Mouse (Mus musculus): ENCODE data around the gene Gm2a.

The Gm2a gene

DNA sequence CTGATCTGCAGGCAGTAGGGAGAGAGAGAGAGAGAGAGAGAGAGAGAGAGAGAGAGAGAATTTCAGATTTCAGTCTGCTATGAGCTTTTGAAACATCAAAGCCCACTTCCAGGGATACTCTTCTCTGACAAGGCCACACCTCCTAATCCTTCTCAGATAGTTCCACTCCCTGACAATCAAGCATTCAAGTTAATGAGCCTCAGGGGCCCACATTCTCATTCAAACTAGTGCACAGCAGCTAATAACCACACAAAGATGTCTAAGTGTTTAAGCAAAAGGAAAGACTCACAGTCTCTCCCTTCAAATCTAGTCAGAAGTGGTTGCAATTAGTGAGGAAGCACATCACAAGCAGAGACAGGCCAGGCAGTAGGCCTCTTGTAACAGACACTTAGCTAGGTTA lies 22.4 kb downstream of the Gm2a start:
- in situ Hi-C loops (cut with MboI; ENCODE audit: low pct_unique_long_range_greater_than_20kb in 1 of 2, low sequenced_read_pairs in 2 of 2, unreplicated experiment in 1 of 2) = no loop called here

DNA sequence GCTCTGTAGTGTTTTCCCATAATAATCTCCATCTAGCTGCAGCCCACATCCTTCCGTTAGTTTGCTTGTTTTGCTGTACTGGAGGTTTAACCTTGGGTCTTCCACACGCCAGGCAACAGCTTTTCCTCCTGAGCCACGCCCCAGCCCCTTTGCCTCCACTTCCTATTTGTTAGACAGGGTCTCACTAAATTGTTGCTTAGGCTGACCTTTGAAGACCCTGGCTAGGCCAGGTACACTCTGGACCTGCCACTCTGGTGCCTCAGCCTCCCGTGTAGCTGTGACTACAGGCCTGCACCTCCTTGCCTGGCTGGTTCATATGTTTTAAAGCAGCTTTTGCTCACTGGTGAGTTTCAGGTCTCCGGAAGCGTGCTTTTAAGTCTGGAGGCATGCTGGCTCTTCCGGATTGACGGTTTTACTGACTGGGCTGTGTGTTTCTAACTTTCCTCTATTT lies 22.9 kb downstream of the Gm2a start:
- in situ Hi-C loops (cut with MboI; ENCODE audit: low pct_unique_long_range_greater_than_20kb in 1 of 2, low sequenced_read_pairs in 2 of 2, unreplicated experiment in 1 of 2) = no loop called here

DNA sequence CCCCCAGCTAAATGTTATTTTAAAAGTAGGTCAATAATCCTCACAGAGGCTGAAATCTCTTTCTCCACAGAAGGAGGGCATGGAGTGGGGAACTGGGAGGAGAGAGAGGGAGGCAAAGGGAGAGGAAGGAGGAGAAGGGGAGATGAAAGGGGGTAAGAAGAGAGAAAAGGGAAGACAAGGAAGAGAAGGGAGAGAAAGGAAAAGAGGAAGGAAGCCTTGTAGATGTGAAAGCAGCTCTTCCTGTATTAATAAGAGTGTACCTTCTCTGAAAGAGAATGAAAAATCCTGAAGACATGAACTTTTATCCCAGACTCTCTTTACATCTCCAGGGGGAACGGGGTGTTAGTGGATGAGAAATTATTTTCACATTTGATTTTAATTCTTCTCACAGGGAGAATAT lies 23.5 kb downstream of the Gm2a start:
- in situ Hi-C loops (cut with MboI; ENCODE audit: low pct_unique_long_range_greater_than_20kb in 1 of 2, low sequenced_read_pairs in 2 of 2, unreplicated experiment in 1 of 2) = no loop called here

GRCm38 (mm10) chr11:55126663-55127062 lies 28.7 kb downstream of the Gm2a start:
- in situ Hi-C loops (cut with MboI; ENCODE audit: low pct_unique_long_range_greater_than_20kb in 1 of 2, low sequenced_read_pairs in 2 of 2, unreplicated experiment in 1 of 2) = no loop called here

GRCm38 (mm10) chr11:55127937-55128336 lies 30.0 kb downstream of the Gm2a start:
- in situ Hi-C loops (cut with MboI; ENCODE audit: low pct_unique_long_range_greater_than_20kb in 1 of 2, low sequenced_read_pairs in 2 of 2, unreplicated experiment in 1 of 2) = no loop called here

- in situ Hi-C loops (cut with MboI; ENCODE audit: low pct_unique_long_range_greater_than_20kb in 1 of 2, low sequenced_read_pairs in 2 of 2, unreplicated experiment in 1 of 2) = no loop called here
Measured at GRCm38 (mm10) chr11:55128411-55128810, 30.5 kb downstream of the Gm2a start.

GRCm38 (mm10) chr11:55131077-55131742 lies 33.3 kb downstream of the Gm2a start:
- in situ Hi-C loops (cut with MboI; ENCODE audit: low pct_unique_long_range_greater_than_20kb in 1 of 2, low sequenced_read_pairs in 2 of 2, unreplicated experiment in 1 of 2) = no loop called here

- in situ Hi-C loops (cut with MboI; ENCODE audit: low pct_unique_long_range_greater_than_20kb in 1 of 2, low sequenced_read_pairs in 2 of 2, unreplicated experiment in 1 of 2) = no loop called here
Measured at GRCm38 (mm10) chr11:55131946-55132345, 34.0 kb downstream of the Gm2a start.

DNA sequence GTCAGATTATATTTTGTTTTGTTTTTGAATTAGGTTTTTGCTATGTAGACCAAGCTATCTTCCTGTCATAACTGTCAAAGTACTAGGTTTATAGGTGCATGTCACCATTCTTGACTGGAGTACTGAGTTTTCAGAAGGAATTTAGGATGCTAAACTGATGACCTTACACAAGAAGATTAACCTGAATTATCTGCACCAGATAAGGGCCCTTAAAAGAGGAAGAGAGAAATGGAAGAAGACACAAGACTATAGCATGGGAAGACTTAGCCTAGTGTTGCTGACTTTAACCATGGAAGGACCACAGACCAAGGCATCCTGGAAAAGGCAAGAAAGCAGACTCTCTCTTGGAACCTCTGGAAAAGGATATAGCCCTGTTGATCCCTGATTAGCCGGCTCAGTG lies 35.3 kb downstream of the Gm2a start:
- in situ Hi-C loops (cut with MboI; ENCODE audit: low pct_unique_long_range_greater_than_20kb in 1 of 2, low sequenced_read_pairs in 2 of 2, unreplicated experiment in 1 of 2) = no loop called here

- in situ Hi-C loops (cut with MboI; ENCODE audit: low pct_unique_long_range_greater_than_20kb in 1 of 2, low sequenced_read_pairs in 2 of 2, unreplicated experiment in 1 of 2) = no loop called here
Measured at GRCm38 (mm10) chr11:55134407-55134806, 36.5 kb downstream of the Gm2a start.

DNA sequence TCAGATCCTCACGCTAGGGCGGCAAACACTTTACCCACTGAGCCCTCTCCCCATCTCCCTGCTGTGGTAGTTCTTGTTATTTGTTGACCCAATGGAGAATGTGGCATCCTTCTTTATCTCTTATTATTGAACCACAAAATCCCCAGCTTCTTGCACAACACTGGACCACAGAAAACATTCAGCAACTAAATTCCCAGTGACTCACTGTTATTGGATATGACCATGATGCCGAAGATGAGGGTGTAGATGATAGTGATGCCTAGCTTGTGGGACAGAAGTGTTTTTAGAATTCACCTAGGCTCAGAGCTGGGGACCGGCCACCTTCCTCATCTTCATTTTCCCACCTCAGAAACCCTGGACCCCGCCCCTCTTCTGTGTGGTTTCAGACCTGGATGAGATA lies 37.0 kb downstream of the Gm2a start:
- in situ Hi-C loops (cut with MboI; ENCODE audit: low pct_unique_long_range_greater_than_20kb in 1 of 2, low sequenced_read_pairs in 2 of 2, unreplicated experiment in 1 of 2) = no loop called here

DNA sequence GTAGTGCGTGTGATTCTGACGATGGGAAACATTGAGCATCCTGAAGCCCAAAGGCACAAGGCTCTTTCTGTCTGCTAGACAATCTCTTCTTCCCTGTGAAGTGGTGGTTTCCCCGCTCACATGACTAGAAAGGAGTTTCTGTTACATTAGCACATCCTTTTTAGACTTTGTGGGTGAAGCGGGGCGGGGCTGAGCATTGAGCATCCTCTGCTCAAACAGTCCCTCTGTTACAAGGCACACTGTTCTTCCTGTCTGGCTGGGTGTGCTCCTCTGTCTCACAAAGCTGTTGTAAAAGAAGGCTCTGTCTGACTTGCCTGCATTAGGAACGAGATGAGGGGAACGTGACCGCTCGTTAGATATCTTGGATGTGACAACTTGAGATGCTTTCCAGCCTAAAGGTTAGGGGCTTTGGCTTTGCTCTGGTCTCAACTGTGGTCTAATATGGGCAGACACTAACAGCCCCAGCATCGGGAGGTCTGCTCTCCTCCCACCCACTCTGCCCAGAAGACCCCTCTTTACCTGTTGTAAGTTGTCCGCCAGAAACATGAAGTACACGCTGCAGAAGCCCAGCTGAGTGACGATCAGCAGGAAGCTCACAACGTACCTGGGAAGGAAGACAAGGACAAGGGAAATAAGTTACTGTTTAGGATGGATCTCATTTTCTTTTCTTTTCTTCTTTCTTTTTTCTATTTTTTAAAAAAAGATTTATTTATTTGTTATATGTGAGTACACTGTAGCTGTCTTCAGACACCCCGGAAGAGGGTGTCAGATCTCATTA lies 39.0 kb downstream of the Gm2a start:
- in situ Hi-C loops (cut with MboI; ENCODE audit: low pct_unique_long_range_greater_than_20kb in 1 of 2, low sequenced_read_pairs in 2 of 2, unreplicated experiment in 1 of 2) = no loop called here

DNA sequence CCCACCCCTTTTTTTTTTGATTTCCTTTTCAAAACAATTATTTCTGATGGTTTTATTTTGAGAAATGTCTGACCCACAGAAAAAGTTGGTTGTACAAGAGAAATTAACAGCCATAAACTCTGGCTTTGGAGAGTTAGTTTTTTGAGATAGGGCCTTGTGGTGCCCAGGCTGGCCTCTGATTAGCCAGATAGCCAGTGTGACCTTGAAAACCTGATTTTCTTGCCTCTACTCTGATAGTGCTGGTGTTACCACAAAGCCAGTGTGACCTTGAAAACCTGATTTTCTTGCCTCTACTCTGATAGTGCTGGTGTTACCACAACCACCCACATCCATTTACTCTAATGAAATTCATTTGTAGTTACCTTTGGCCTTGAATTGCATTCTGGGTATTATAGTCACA lies 39.7 kb downstream of the Gm2a start:
- in situ Hi-C loops (cut with MboI; ENCODE audit: low pct_unique_long_range_greater_than_20kb in 1 of 2, low sequenced_read_pairs in 2 of 2, unreplicated experiment in 1 of 2) = no loop called here

DNA sequence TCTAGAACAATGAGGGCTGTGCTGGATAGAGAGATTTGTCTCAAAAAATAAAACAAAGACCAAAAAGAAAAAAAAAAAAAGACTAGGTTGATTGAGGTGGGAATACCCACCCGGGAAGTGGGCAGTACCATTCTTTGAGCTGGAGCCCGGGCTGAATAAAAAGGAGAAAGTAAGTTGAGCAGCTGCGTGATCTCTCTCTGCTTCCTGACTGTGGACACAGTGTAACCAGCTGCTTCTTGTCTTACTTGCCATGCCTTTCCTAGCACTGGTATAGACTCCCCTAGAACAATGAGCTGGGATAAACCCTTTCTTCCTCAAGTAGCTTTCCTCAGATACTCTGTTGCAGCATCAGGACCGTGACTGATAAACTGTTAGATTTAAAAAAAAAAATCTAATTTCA lies 43.6 kb downstream of the Gm2a start:
- in situ Hi-C loops (cut with MboI; ENCODE audit: low pct_unique_long_range_greater_than_20kb in 1 of 2, low sequenced_read_pairs in 2 of 2, unreplicated experiment in 1 of 2) = no loop called here

- in situ Hi-C loops (cut with MboI; ENCODE audit: low pct_unique_long_range_greater_than_20kb in 1 of 2, low sequenced_read_pairs in 2 of 2, unreplicated experiment in 1 of 2) = no loop called here
Measured at GRCm38 (mm10) chr11:55144011-55144410, 46.1 kb downstream of the Gm2a start.

DNA sequence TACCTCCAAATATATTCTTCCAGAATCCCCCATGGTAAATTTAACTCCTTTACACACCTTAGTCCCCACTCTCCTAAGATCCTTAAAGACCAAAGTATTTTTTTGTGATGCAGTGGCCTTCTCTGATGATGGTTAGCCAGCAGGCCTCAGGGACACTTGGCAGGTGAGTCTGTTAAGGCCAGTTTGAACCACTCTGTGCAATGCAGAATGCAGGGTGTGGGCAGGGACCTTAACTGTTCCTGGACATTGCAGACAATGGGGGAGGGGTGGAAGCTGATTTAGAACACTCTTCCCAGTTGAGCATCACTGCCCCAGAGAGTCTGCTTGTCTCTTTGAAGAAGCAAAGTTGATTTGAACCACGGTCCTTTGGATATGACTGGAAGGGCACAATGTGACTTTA lies 48.9 kb downstream of the Gm2a start:
- in situ Hi-C loops (cut with MboI; ENCODE audit: low pct_unique_long_range_greater_than_20kb in 1 of 2, low sequenced_read_pairs in 2 of 2, unreplicated experiment in 1 of 2) = no loop called here

DNA sequence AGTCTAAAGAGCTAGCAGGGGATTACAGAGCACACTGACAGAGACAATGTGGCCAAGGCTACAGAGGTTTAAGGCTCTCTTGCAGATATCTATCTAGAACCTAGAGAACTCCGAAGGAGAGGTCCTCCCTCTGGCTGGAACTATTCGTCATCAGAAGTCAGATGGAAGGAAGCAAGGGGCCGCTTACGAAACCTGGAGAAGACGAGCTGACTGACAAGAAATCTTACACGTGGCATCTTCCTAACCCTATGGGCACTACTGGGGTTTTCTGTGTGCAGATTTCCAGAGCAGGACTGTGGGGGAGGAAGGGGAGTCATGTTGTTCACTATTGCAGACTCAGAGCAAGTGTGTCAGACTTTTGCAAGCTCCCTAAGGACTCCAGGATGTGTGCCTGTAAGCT lies 49.5 kb downstream of the Gm2a start:
- in situ Hi-C loops (cut with MboI; ENCODE audit: low pct_unique_long_range_greater_than_20kb in 1 of 2, low sequenced_read_pairs in 2 of 2, unreplicated experiment in 1 of 2) = no loop called here

- in situ Hi-C loops (cut with MboI; ENCODE audit: low pct_unique_long_range_greater_than_20kb in 1 of 2, low sequenced_read_pairs in 2 of 2, unreplicated experiment in 1 of 2) = no loop called here
Measured at GRCm38 (mm10) chr11:55148461-55148860, 50.5 kb downstream of the Gm2a start.

- in situ Hi-C loops (cut with MboI; ENCODE audit: low pct_unique_long_range_greater_than_20kb in 1 of 2, low sequenced_read_pairs in 2 of 2, unreplicated experiment in 1 of 2) = no loop called here
Measured at GRCm38 (mm10) chr11:55151608-55152007, 53.7 kb downstream of the Gm2a start, which contains the start of gene Slc36a3. Slc36a3 (minus strand) TSS chr11:55151708.
